Mouse (Mus musculus) lung, postnatal 0 days (tissue): ENCODE measurements at regions not wholly inside any gene's neighbourhood (a gene's known extent, or its start where the extent isn't known, plus 50 kb on each side); places are given as distances from the start of the nearest gene placed in this dataset.

Experiments used
- ATAC-seq: fragments of 200-750 bp; cut with Nextera tagmentation; 2 replicates; pipeline ENCODE4 v1.8.0; 2017; ENCODE audit warnings: moderate library complexity
- DNase-seq: peaks from one replicate; pipeline ENCODE4 v3.0.0-alpha.2; 2016; ENCODE audit warnings: low spot score
- H3K27ac ChIP-seq: fragments of 300-500 bp; sonication (generic); 2 replicates; pipeline ENCODE4 v1.5.1; 2014; ENCODE audit warnings: antibody characterized with exemption, mild to moderate bottlenecking, low read length, mixed read lengths
- H3K27me3 ChIP-seq: fragments of 300-500 bp; sonication (generic); replicated peaks from 2 replicates; pipeline ENCODE4 v1.6.1; 2014; ENCODE audit warnings: low read length, mixed read lengths; ENCODE audit not compliant: insufficient read depth
- H3K36me3 ChIP-seq: fragments of 300-500 bp; sonication (generic); 2 replicates; pipeline ENCODE4 v1.6.1; 2014; ENCODE audit warnings: low read length, mixed read lengths; ENCODE audit not compliant: insufficient read depth
- H3K4me1 ChIP-seq: fragments of 300-500 bp; sonication (generic); 2 replicates; pipeline ENCODE4 v1.6.1; 2014; ENCODE audit warnings: antibody characterized with exemption, low read depth, low read length, mixed read lengths; ENCODE audit not compliant: insufficient read depth
- H3K4me2 ChIP-seq: fragments of 300-500 bp; sonication (generic); replicated peaks from 2 replicates; pipeline ENCODE4 v1.6.1; 2014; ENCODE audit warnings: low read depth, mild to moderate bottlenecking, low read length, moderate library complexity, mixed read lengths
- H3K4me3 ChIP-seq: fragments of 300-500 bp; sonication (generic); 2 replicates; pipeline ENCODE4 v1.5.1; 2014; ENCODE audit warnings: low read depth, low read length
- H3K9ac ChIP-seq: fragments of 300-500 bp; sonication (generic); replicated peaks from 2 replicates; pipeline ENCODE4 v1.6.1; 2014; ENCODE audit warnings: low read depth, mild to moderate bottlenecking
- H3K9me3 ChIP-seq: fragments of 300-500 bp; sonication (generic); 2 replicates; pipeline ENCODE4 v1.6.1; 2016; ENCODE audit warnings: low read length, mixed read lengths
- CTCF ChIP-seq: IDR thresholded peaks from 2 replicates; pipeline ENCODE4 v1.5.1; 2016; ENCODE audit warnings: antibody characterized with exemption, mild to moderate bottlenecking
- EP300 ChIP-seq: IDR thresholded peaks from 2 replicates; pipeline ENCODE4 v1.6.1; 2016; ENCODE audit warnings: antibody characterized with exemption, mild to moderate bottlenecking, control low read depth
- whole genome bisulfite sequencing: fragments of 180-500 bp; shearing (Covaris S2); extraction: QIAGEN DNeasy Blood & Tissue Kit; methylation state at CpG from one replicate; pipeline ENCODE4 v1.1.7; 2014; 5-methylcytosine and 5-hydroxymethylcytosine counted together

DNA sequence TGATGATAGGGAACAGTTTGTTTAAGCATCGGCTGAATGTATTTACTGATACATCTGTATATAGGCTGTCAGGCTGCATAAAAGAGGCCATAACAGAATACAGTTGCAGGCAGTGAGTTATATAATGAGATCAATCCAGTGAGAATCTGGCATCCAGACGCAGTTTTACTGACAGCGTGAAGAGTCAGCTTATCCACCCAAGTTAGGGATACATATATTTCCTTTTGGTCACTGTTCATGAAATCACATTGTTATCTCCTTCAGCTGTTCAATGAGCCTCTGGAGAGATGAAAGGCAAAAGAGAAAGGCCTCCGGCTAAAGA is 79.3 kb upstream of the Pam start:
- DNase-seq (no peak), ATAC-seq (no peak)
- Histone ChIP-seq H3K9me3 (no peaks in the 10 kb centered on the region), H3K27me3 (no peaks in the 10 kb centered on the region), H3K9ac (no peak overlapping the region), H3K4me2 (no peak overlapping the region), H3K4me1 (no peaks in the 10 kb centered on the region), H3K27ac (no peak overlapping the region), H3K36me3 (no peaks in the 10 kb centered on the region), H3K4me3 (no peak overlapping the region)
- TF ChIP-seq CTCF (no peak), EP300 (no peak)
- 51% methylated on average over 4 of the region's 4 CpGs for WGBS

DNA sequence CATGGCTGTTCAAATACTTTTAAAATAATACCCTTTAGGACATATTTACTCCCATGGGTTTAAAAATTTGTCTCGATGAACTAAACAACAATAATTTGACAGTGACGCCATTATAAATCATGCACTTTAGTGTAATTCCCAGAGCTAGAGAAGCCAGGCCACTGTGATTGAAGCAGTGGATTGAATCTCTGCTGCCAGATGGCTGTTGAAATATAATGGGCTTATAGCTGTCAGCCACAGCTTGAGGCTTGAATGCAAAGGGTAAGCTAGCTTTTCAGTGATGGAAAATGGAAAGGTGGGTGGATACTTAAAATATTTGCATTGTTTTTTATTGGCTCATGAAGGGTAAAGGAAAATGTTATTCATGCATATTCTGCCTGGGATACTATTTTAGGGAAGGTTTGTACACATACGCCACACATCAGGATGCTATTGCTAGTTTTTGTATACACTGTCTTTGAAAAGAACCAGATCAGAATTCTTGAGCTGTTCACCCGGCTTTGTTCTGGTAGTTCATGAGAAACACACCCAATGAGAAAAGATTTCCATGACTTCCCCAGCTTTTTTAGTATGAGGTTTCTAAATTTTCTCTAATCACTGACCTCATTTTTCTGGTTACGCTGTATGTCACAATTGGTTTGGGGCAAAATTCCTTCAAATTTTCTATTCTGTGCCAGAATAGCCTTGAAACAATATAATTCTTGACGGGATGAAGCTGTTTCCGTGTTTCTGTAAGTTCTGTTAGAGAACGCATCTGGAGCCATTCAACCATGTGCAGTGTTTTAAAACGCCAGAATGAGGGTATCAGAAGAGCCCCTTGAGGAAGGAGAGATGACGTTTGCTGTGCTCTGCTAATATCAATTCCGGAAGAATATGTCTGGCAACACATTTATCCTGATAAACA is 78.7 kb upstream of the Pam start:
- TF ChIP-seq EP300 (no peak), CTCF (no peak)
- H3K4me3 ChIP-seq, result no peak overlapping the region
- no peak overlapping the region for H3K4me2 ChIP-seq
- DNase-seq (no peak), ATAC-seq (no peak)
- WGBS, result 56% methylated on average over 11 of the region's 11 CpGs
- no peaks in the 10 kb centered on the region for H3K4me1 ChIP-seq
- H3K27ac ChIP-seq, result no peak overlapping the region
- no peaks in the 10 kb centered on the region for H3K9me3 ChIP-seq
- no peak overlapping the region for H3K9ac ChIP-seq
- H3K27me3 ChIP-seq, result no peaks in the 10 kb centered on the region
- no peaks in the 10 kb centered on the region for H3K36me3 ChIP-seq

DNA sequence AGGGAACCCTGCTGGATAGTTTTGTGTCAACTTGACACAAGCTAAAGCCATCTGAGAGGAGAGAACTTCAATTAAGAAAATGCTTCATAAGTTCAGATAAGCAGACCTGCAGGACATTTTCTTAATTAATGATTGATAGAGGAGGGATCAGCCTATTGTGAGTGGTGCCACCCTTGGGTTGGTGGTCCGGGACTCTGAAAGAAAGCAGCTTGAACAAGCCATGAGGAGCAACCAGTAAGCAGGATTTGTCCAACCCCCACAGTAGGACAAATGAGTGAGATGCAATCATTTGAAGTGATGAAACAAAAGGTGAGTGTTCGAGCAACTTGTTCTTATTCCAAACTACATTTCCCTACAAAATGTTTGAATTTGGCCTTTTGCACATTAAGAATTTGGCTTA is 78.0 kb upstream of the Pam start:
- TF ChIP-seq CTCF (no peak), EP300 (no peak)
- Histone ChIP-seq H3K9ac (no peak overlapping the region), H3K4me2 (no peak overlapping the region), H3K27me3 (no peaks in the 10 kb centered on the region), H3K27ac (no peak overlapping the region), H3K4me1 (no peaks in the 10 kb centered on the region), H3K9me3 (no peaks in the 10 kb centered on the region), H3K36me3 (no peaks in the 10 kb centered on the region), H3K4me3 (no peak overlapping the region)
- no peak for DNase-seq
- 81% methylated on average over 2 of the region's 2 CpGs for whole genome bisulfite sequencing
- ATAC-seq, result no peak

DNA sequence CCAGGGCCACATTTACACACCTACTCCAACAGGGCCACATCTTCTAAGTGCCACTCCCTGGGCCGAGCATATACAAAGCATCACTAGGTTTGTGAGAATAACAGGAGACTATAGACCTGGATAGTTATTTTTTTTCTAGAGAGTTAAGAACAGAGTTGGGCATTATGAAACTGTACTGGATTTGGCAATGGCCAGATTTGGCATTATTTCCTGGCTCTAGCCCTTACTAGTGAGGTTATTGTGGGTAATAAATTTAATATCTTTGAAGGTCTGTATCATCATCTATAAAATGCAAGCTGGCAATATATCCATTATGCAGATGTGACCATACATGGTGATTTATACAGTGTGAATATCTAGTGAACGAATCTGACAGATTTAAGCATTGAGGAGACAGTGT is 75.8 kb upstream of the Pam start:
- DNase-seq, result no peak
- TF ChIP-seq EP300, result no peak
- TF ChIP-seq CTCF, result no peak
- Histone ChIP-seq H3K27me3 (no peaks in the 10 kb centered on the region), H3K27ac (no peak overlapping the region), H3K4me2 (no peak overlapping the region), H3K4me1 (no peaks in the 10 kb centered on the region), H3K36me3 (no peaks in the 10 kb centered on the region), H3K9me3 (no peaks in the 10 kb centered on the region), H3K4me3 (no peak overlapping the region), H3K9ac (no peak overlapping the region)
- 87% methylated on average over 2 of the region's 2 CpGs for WGBS
- no peak for ATAC-seq

DNA sequence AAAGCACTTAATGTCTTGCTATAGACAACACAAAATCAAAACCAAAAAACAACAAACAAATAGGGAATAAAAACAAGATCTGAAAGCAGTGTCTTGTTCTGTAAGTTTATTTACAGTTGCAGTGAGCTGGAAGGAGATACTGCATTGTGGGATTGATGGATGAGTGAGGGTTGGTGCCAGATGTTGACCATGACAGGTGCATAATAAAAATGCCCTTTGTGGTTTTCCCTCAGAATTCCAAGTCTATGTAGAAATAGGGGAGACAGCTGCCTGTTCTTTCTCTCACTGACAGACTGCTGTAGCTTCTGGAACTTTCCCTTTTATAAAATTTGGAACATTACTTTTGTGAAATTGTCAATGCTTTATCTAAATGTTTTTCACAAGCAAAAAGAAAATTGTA is 73.9 kb upstream of the Pam start:
- TF ChIP-seq CTCF, result no peak
- TF ChIP-seq EP300, result no peak
- DNase-seq (no peak), ATAC-seq (no peak)
- Histone ChIP-seq H3K4me3 (no peak overlapping the region), H3K27me3 (no peaks in the 10 kb centered on the region), H3K27ac (no peak overlapping the region), H3K4me1 (no peaks in the 10 kb centered on the region), H3K9me3 (no peaks in the 10 kb centered on the region), H3K9ac (no peak overlapping the region), H3K4me2 (no peak overlapping the region), H3K36me3 (no peaks in the 10 kb centered on the region)

DNA sequence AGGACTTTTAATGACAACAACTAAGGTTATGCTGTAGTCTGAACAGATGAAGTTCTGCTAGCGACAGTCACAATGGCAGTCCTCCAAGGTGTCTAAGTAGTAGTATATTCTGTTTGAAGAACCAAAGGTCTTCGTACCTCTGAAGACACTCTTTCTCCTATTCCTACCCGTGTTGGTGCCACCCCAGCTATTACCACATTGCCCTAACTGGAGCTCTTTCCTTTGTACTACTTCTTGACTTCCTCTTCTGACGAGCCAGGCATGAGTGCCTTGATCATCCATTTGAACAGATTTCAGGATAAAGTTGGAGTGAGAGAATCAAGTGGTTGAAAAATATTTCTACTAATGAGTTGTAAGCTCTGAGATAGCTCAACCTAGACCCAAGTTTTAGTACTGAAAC is 72.4 kb upstream of the Pam start:
- 81% methylated on average over 4 of the region's 4 CpGs for WGBS
- H3K4me2 ChIP-seq, result no peak overlapping the region

DNA sequence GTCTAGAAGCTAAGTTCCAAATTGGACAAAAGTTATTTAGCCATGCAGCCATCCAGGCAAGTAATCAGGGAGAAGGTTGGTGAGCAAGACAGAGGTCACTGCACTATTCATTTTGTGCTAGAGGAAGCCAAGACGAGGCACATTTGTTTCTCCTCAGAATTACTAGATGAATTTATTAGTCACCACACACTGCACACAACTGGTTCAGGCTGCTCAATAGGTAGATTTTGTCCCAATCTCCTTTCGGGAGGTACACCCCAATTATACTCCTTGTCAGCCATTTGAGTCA is 67.1 kb upstream of the Pam start:
- Histone ChIP-seq H3K9ac (no peak overlapping the region), H3K9me3 (no peaks in the 10 kb centered on the region), H3K27ac (no peak overlapping the region), H3K27me3 (no peaks in the 10 kb centered on the region), H3K4me3 (no peak overlapping the region), H3K4me2 (no peak overlapping the region), H3K36me3 (no peaks in the 10 kb centered on the region), H3K4me1 (no peaks in the 10 kb centered on the region)
- no peak for TF ChIP-seq CTCF
- no peak for TF ChIP-seq EP300
- WGBS, result 84% methylated on average over 2 of the region's 2 CpGs
- ATAC-seq (no peak), DNase-seq (no peak)

More for the DNA sequence above, 72.4 kb upstream of the Pam start:
- Histone ChIP-seq H3K27me3 (no peaks in the 10 kb centered on the region), H3K9me3 (no peaks in the 10 kb centered on the region), H3K27ac (no peak overlapping the region), H3K36me3 (no peaks in the 10 kb centered on the region), H3K4me1 (no peaks in the 10 kb centered on the region), H3K4me3 (no peak overlapping the region), H3K9ac (no peak overlapping the region)
- ATAC-seq, result no peak
- no peak for DNase-seq
- TF ChIP-seq EP300 (no peak), CTCF (no peak)
